Mouse (Mus musculus): ENCODE measurements around the gene Ugt2b38. TPM values are rescaled to one million over a fixed set of nuclear protein-coding genes. Genes with fewer than 3 reads are reported as not detected.
"Not testable (repeated sequence)": the region's sequence is repeated elsewhere in the genome, so short reads cannot be mapped to it uniquely, and the experiment has no call there.

Ugt2b38 gene
- polyA plus RNA-seq, 1 experiment: 48.1 TPM

DNA sequence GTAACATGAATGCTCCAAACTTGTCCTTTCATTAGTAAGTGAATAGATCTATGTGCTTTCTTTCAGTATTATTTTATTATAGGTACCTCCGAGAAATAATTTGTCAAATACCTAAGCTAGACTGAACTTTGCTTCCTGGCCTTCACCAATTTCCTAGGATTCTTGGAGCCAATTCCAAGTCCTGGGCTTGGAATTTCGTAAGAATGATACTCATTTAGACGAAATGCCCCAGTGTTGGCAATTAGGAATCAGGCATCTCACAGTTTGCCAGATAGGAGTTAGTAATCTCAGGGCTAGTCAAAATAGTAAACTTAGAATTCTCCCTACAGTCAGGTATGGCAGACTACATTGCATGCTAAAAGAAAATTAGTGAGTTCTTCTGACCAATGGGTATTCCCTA lies 1.7 kb upstream of the Ugt2b38 start:
- no peak overlapping the region for H3K27ac ChIP-seq (ENCODE audit: insufficient read depth, low read depth, low read length)
- WGBS: 45% methylated on average over 3 of the region's 3 CpGs
- no peak overlapping the region for H3K4me3 ChIP-seq (ENCODE audit: insufficient read depth, low read depth, low read length)
- no peaks in the 10 kb centered on the region for H3K36me3 ChIP-seq (ENCODE audit: control insufficient read depth, insufficient read depth, low read length)
- TF ChIP-seq CTCF (conservative IDR thresholded peaks at IDR 0.05; ENCODE audit: insufficient read depth, insufficient read length, low read depth, low read length): no peak
- TF ChIP-seq POLR2A (IDR thresholded peaks at IDR 0.05; ENCODE audit: low read depth, low read length): no peak
- DNase-seq: peak; percentile 72
- no peaks in the 10 kb centered on the region; the same call in 1 of the 2 replicates for H3K4me1 ChIP-seq (ENCODE audit: control insufficient read depth, insufficient read depth, low read length)
- H3K27me3 ChIP-seq (replicated peaks; ENCODE audit: control insufficient read depth, insufficient read depth, low read length): no peaks in the 10 kb centered on the region

DNA sequence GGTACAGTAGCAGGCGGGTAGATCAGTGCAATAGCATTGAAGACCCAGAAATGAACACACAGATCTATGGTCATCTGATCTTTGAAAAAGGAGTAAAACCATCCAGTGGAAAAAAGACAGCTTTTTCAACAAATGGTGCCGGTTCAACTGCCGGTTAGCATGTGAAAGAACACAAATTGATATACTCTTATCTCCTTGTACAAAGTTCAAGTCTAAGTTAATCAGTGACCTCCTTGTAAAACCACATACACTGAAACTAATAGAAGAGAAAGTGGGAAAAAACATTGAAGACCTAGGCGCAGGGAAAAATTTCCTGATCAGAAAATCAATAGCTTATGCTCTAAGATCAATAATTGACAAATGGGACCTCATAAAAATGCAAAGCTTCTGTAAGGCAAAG lies 27.0 kb downstream of the Ugt2b38 start:
- Histone ChIP-seq H3K4me1 (ENCODE audit: control insufficient read depth, insufficient read depth, low read length) (no peaks in the 10 kb centered on the region), H3K27ac (ENCODE audit: insufficient read depth, low read depth, low read length) (no peak overlapping the region), H3K27me3 (replicated peaks; ENCODE audit: control insufficient read depth, insufficient read depth, low read length) (no peaks in the 10 kb centered on the region), H3K4me3 (ENCODE audit: insufficient read depth, low read depth, low read length) (no peak overlapping the region), H3K36me3 (ENCODE audit: control insufficient read depth, insufficient read depth, low read length) (no peaks in the 10 kb centered on the region)
- WGBS: 80% methylated on average over 4 of the region's 4 CpGs
- no peak for DNase-seq
- TF ChIP-seq CTCF (conservative IDR thresholded peaks at IDR 0.05; ENCODE audit: insufficient read depth, insufficient read length, low read depth, low read length) (no peak), POLR2A (IDR thresholded peaks at IDR 0.05; ENCODE audit: low read depth, low read length) (no peak)

DNA sequence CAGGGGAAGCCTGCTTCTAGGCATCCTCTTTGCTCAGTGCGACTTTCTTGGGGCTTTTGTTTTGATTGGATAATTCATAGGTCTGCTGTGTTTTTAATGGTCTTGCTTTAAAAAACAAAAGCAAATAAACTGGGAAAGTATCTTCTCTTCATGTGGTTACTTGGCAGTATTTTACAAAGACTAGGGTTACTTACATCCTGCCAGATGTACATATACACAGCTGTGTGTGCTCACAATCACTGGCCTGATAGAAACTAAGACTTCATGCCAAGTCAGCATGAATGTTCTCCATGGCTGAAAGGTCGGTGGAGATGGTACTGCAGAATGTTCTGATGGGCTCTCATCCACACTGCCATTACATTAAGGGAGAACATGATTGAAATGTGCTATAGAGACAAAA lies 33.2 kb downstream of the Ugt2b38 start:
- H3K27me3 ChIP-seq (replicated peaks; ENCODE audit: control insufficient read depth, insufficient read depth, low read length): no peaks in the 10 kb centered on the region

GRCm38 (mm10) chr5:87380234-87380633 lies 43.8 kb downstream of the Ugt2b38 start:
- peaks cover 6% of the 10 kb centered on the region; the same call in 1 of the 2 replicates for H3K4me1 ChIP-seq (ENCODE audit: control insufficient read depth, insufficient read depth, low read length)
- TF ChIP-seq POLR2A (IDR thresholded peaks at IDR 0.05; ENCODE audit: low read depth, low read length): no peak
- TF ChIP-seq CTCF (conservative IDR thresholded peaks at IDR 0.05; ENCODE audit: insufficient read depth, insufficient read length, low read depth, low read length): no peak
- WGBS: 65% methylated on average over 2 of the region's 2 CpGs

More for the DNA sequence above, 33.2 kb downstream of the Ugt2b38 start:
- H3K4me1 ChIP-seq (ENCODE audit: control insufficient read depth, insufficient read depth, low read length): no peaks in the 10 kb centered on the region
- H3K27ac ChIP-seq (ENCODE audit: insufficient read depth, low read depth, low read length): no peak overlapping the region
- no peak for DNase-seq
- no peak overlapping the region for H3K4me3 ChIP-seq (ENCODE audit: insufficient read depth, low read depth, low read length)
- WGBS: 59% methylated on average over 2 of the region's 2 CpGs
- H3K36me3 ChIP-seq (ENCODE audit: control insufficient read depth, insufficient read depth, low read length): no peaks in the 10 kb centered on the region
- no peak for TF ChIP-seq POLR2A (IDR thresholded peaks at IDR 0.05; ENCODE audit: low read depth, low read length)
- TF ChIP-seq CTCF (conservative IDR thresholded peaks at IDR 0.05; ENCODE audit: insufficient read depth, insufficient read length, low read depth, low read length): no peak

DNA sequence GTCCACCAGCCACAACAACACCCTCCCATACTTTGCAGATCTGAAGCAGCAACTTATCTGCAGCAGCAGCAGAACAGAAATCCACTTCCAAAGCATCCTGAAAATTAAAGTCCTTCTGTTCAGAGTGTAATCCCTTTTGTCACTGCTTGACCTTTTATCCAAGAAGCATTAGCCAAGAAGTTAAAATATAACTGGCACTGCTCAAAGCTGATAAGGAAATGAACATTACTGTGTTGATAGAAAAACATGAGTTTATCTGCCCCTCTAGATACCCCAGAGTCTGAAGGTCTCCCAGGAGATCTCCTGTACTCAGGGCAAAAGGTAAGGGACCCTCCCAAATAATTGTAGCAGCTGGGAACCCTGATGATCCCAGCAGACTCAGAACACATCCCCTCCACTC lies 44.2 kb downstream of the Ugt2b38 start:
- Histone ChIP-seq H3K4me3 (ENCODE audit: insufficient read depth, low read depth, low read length) (no peak overlapping the region), H3K27ac (ENCODE audit: insufficient read depth, low read depth, low read length) (no peak overlapping the region), H3K27me3 (replicated peaks; ENCODE audit: control insufficient read depth, insufficient read depth, low read length) (no peaks in the 10 kb centered on the region), H3K36me3 (ENCODE audit: control insufficient read depth, insufficient read depth, low read length) (no peaks in the 10 kb centered on the region), H3K4me1 (ENCODE audit: control insufficient read depth, insufficient read depth, low read length) (peaks cover 6% of the 10 kb centered on the region; the same call in 1 of the 2 replicates)
- no peak for DNase-seq
- no peak for TF ChIP-seq CTCF (conservative IDR thresholded peaks at IDR 0.05; ENCODE audit: insufficient read depth, insufficient read length, low read depth, low read length)

More at GRCm38 (mm10) chr5:87380234-87380633, 43.8 kb downstream of the Ugt2b38 start:
- H3K27ac ChIP-seq (ENCODE audit: insufficient read depth, low read depth, low read length): no peak overlapping the region
- H3K36me3 ChIP-seq (ENCODE audit: control insufficient read depth, insufficient read depth, low read length): no peaks in the 10 kb centered on the region
- no peak for DNase-seq
- no peaks in the 10 kb centered on the region for H3K27me3 ChIP-seq (replicated peaks; ENCODE audit: control insufficient read depth, insufficient read depth, low read length)
- no peak overlapping the region for H3K4me3 ChIP-seq (ENCODE audit: insufficient read depth, low read depth, low read length)

- no peak overlapping the region for H3K27ac ChIP-seq (ENCODE audit: insufficient read depth, low read depth, low read length)
- peak; percentile 47 for DNase-seq
- H3K4me1 ChIP-seq (ENCODE audit: control insufficient read depth, insufficient read depth, low read length): peaks cover 10% of the 10 kb centered on the region; the same call in 1 of the 2 replicates
- TF ChIP-seq CTCF (conservative IDR thresholded peaks at IDR 0.05; ENCODE audit: insufficient read depth, insufficient read length, low read depth, low read length) (no peak), POLR2A (IDR thresholded peaks at IDR 0.05; ENCODE audit: low read depth, low read length) (no peak)
- no peaks in the 10 kb centered on the region for H3K36me3 ChIP-seq (ENCODE audit: control insufficient read depth, insufficient read depth, low read length)
- 80% methylated on average over 3 of the region's 3 CpGs for WGBS
- H3K27me3 ChIP-seq (replicated peaks; ENCODE audit: control insufficient read depth, insufficient read depth, low read length): no peaks in the 10 kb centered on the region
- no peak overlapping the region for H3K4me3 ChIP-seq (ENCODE audit: insufficient read depth, low read depth, low read length)
These were observed 48.1 kb downstream of the Ugt2b38 start for GRCm38 (mm10) chr5:87375874-87376383.

DNA sequence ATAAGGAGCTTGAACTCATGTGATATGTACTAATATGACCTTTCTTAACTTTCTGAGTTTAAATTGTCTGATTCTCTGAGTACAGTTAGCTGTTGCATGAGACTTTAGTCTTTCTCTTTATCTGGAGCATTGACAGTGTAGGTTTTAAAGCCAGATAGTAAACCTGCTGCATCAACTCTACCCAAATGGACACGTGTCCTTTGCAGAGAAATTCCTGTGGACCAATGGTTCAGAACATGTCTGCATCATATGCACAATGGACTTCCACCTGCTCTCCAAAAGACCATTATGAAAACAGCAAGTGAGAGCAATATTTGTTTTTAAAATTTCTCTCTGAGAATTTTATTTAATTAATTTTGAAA lies 50.5 kb downstream of the Ugt2b38 start:
- peak; percentile 62 for DNase-seq
- WGBS: 20% methylated on average over 1 of the region's 1 CpGs
- Histone ChIP-seq H3K36me3 (ENCODE audit: control insufficient read depth, insufficient read depth, low read length) (no peaks in the 10 kb centered on the region), H3K27ac (ENCODE audit: insufficient read depth, low read depth, low read length) (peak overlapping the region; percentile 74), H3K4me1 (ENCODE audit: control insufficient read depth, insufficient read depth, low read length) (peaks cover 6% of the 10 kb centered on the region; the same call in 1 of the 2 replicates), H3K27me3 (replicated peaks; ENCODE audit: control insufficient read depth, insufficient read depth, low read length) (no peaks in the 10 kb centered on the region), H3K4me3 (ENCODE audit: insufficient read depth, low read depth, low read length) (no peak overlapping the region)
- TF ChIP-seq POLR2A (IDR thresholded peaks at IDR 0.05; ENCODE audit: low read depth, low read length) (no peak), CTCF (conservative IDR thresholded peaks at IDR 0.05; ENCODE audit: insufficient read depth, insufficient read length, low read depth, low read length) (no peak)

GRCm38 (mm10) chr5:87372788-87373501 lies 51.1 kb downstream of the Ugt2b38 start:
- not testable (repeated sequence) for H3K27me3 ChIP-seq (replicated peaks; ENCODE audit: control insufficient read depth, insufficient read depth, low read length); H3K4me3 ChIP-seq (ENCODE audit: insufficient read depth, low read depth, low read length); H3K36me3 ChIP-seq (ENCODE audit: control insufficient read depth, insufficient read depth, low read length); H3K4me1 ChIP-seq (ENCODE audit: control insufficient read depth, insufficient read depth, low read length)
- peak overlapping the region; percentile 86 for H3K27ac ChIP-seq (ENCODE audit: insufficient read depth, low read depth, low read length)
- DNase-seq: peak; percentile 74
- WGBS: 36% methylated on average over 4 of the region's 4 CpGs

Data from kidney, adult 2 months (tissue).